Mouse (Mus musculus): ENCODE results near the gene 1700013H16Rik. TPM values are rescaled to one million over a fixed set of nuclear protein-coding genes. Genes with fewer than 3 reads are reported as not detected.
"Not testable (repeated sequence)": the region's sequence is repeated elsewhere in the genome, so short reads cannot be mapped to it uniquely, and the experiment has no call there.

The 1700013H16Rik gene
- total RNA-seq (2021) = not detected
- long read RNA-seq, experiment 1, partial matches to known transcripts = 0 of 1 reads
- long read RNA-seq, experiment 1, other reads (novel, unspliced or antisense) = 1 of 1 reads
- long read RNA-seq, experiment 2 = 0 reads

- DNase-seq (ENCODE audit: low spot score in 2 of 2) = no peak
These were observed at the start of gene 1700013H16Rik for GRCm38 (mm10) chrX:53757736-53758135. TSS of gene 1700013H16Rik (minus strand) at chrX:53757831.

- no peak for DNase-seq (ENCODE audit: low spot score in 2 of 2)
These were observed 41.4 kb upstream of the 1700013H16Rik start for GRCm38 (mm10) chrX:53799074-53799473.

GRCm38 (mm10) chrX:53797519-53797918 is 39.9 kb upstream of the 1700013H16Rik start, which contains the start of gene Xlr:
TSS of gene Xlr (minus strand) at chrX:53797706.
- DNase-seq (ENCODE audit: low spot score in 2 of 2) = not testable (repeated sequence)

GRCm38 (mm10) chrX:53776276-53776675 is 18.6 kb upstream of the 1700013H16Rik start, which contains the start of gene Zfp36l3:
TSS of gene Zfp36l3 (minus strand) at chrX:53776394.
- DNase-seq (ENCODE audit: low spot score in 2 of 2) = no peak

- DNase-seq (ENCODE audit: low spot score in 2 of 2) = no peak
These were observed 4.8 kb downstream of the 1700013H16Rik start for GRCm38 (mm10) chrX:53752851-53753250.

GRCm38 (mm10) chrX:53728967-53729366 is 28.7 kb downstream of the 1700013H16Rik start:
- DNase-seq (ENCODE audit: low spot score in 2 of 2) = no peak

GRCm38 (mm10) chrX:53724596-53724995 is 33.0 kb downstream of the 1700013H16Rik start, which contains the start of gene 4930502E18Rik:
TSS of gene 4930502E18Rik (plus strand) at chrX:53724826.
- no peak for DNase-seq (ENCODE audit: low spot score in 2 of 2)

GRCm38 (mm10) chrX:53716323-53717182 is 41.1 kb downstream of the 1700013H16Rik start:
- DNase-seq (ENCODE audit: low spot score in 2 of 2) = peak; percentile 21 to 40

- no peak for DNase-seq (ENCODE audit: low spot score in 2 of 2)
These were observed 41.7 kb downstream of the 1700013H16Rik start for GRCm38 (mm10) chrX:53715942-53716322.

- no peak for DNase-seq (ENCODE audit: low spot score in 2 of 2)
These were observed 55.0 kb downstream of the 1700013H16Rik start for GRCm38 (mm10) chrX:53702673-53703072.

GRCm38 (mm10) chrX:53699225-53699624 is 58.4 kb downstream of the 1700013H16Rik start:
- DNase-seq (ENCODE audit: low spot score in 2 of 2) = peak; percentile 2 to 6

GRCm38 (mm10) chrX:53694008-53694777 is 63.4 kb downstream of the 1700013H16Rik start:
- no peak for DNase-seq (ENCODE audit: low spot score in 2 of 2)

- no peak for DNase-seq (ENCODE audit: low spot score in 2 of 2)
These were observed 64.5 kb downstream of the 1700013H16Rik start for GRCm38 (mm10) chrX:53693141-53693540.

Other genes starting within 250 kb of the 1700013H16Rik start
- gene Rtl8c, start 149.8 kb downstream of the 1700013H16Rik start, total RNA-seq (2021) = 100 to 1,000 TPM; 282 to 292 TPM
- gene Gm14597, start 148.9 kb downstream of the 1700013H16Rik start, total RNA-seq (2021) = not detected
- gene Rtl8a, start 114.1 kb downstream of the 1700013H16Rik start, total RNA-seq (2021) = 100 to 1,000 TPM; 279 to 340 TPM
- gene Rtl8b, start 87.4 kb downstream of the 1700013H16Rik start, total RNA-seq (2021) = 100 to 1,000 TPM; 256 to 258 TPM
- gene 4930502E18Rik, start 33.0 kb downstream of the 1700013H16Rik start, total RNA-seq (2021) = under 1 TPM in 1 of 2 experiments, not detected in 1; 0.35 TPM
- gene Zfp36l3, start 18.6 kb upstream of the 1700013H16Rik start, total RNA-seq (2021) = not detected
- 1 to 10 TPM; 1.4 to 1.7 TPM for gene Xlr, start 39.9 kb upstream of the 1700013H16Rik start, total RNA-seq (2021)

All from left cerebral cortex, adult 18-20 months (tissue).